Mouse (Mus musculus): ENCODE measurements around the gene Ccl9. TPM values are rescaled to one million over a fixed set of nuclear protein-coding genes. Genes with fewer than 3 reads are reported as not detected.
"Not testable (repeated sequence)": the region's sequence is repeated elsewhere in the genome, so short reads cannot be mapped to it uniquely, and the experiment has no call there.

Ccl9 gene
- polyA plus RNA-seq, 1 experiment, result 650 TPM

GRCm38 (mm10) chr11:83568786-83569185, 9.7 kb downstream of the Ccl9 start:
- Histone ChIP-seq H3K27ac (ENCODE audit: insufficient read depth, low read depth, low read length) (no peak overlapping the region), H3K4me1 (ENCODE audit: control insufficient read depth, insufficient read depth, low read length) (peaks cover 37% of the 10 kb centered on the region), H3K4me3 (ENCODE audit: insufficient read depth, low read length) (no peak overlapping the region)
- TF ChIP-seq CTCF (IDR thresholded peaks at IDR 0.05; ENCODE audit: low read depth, low read length), result no peak
- no peak for TF ChIP-seq POLR2A (IDR thresholded peaks at IDR 0.05; ENCODE audit: borderline replicate concordance, low read depth, low read length)

- no peak overlapping the region for H3K27ac ChIP-seq (ENCODE audit: insufficient read depth, low read depth, low read length)
- peaks cover 35% of the 10 kb centered on the region for H3K4me1 ChIP-seq (ENCODE audit: control insufficient read depth, insufficient read depth, low read length)
- H3K4me3 ChIP-seq (ENCODE audit: insufficient read depth, low read length), result no peak overlapping the region
- no peak for TF ChIP-seq CTCF (IDR thresholded peaks at IDR 0.05; ENCODE audit: low read depth, low read length)
Observed at GRCm38 (mm10) chr11:83568061-83568460, 10.4 kb downstream of the Ccl9 start.

DNA sequence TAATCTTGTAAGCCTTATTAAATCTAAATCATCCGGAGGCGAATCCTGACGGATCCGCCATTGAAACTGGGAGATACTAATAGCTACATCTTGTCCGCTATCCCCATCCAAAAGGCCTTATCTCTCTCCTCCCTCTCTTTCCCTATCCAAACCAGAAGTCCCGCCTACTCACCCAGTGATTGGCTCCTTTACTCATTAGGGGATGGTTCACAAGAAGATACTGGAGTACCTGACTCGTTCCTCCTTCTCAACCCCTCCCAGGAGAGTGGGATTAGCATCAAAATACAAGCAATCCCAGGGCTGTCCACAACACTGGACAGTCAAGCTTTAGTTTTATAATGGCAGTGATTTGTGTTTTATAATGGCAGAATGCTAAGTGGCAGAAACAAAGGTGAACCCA, 11.1 kb downstream of the Ccl9 start:
- Histone ChIP-seq H3K27ac (ENCODE audit: insufficient read depth, low read depth, low read length) (no peak overlapping the region), H3K4me3 (ENCODE audit: insufficient read depth, low read length) (no peak overlapping the region), H3K4me1 (ENCODE audit: control insufficient read depth, insufficient read depth, low read length) (peaks cover 32% of the 10 kb centered on the region)
- no peak for TF ChIP-seq CTCF (IDR thresholded peaks at IDR 0.05; ENCODE audit: low read depth, low read length)
- no peak for TF ChIP-seq POLR2A (IDR thresholded peaks at IDR 0.05; ENCODE audit: borderline replicate concordance, low read depth, low read length)

DNA sequence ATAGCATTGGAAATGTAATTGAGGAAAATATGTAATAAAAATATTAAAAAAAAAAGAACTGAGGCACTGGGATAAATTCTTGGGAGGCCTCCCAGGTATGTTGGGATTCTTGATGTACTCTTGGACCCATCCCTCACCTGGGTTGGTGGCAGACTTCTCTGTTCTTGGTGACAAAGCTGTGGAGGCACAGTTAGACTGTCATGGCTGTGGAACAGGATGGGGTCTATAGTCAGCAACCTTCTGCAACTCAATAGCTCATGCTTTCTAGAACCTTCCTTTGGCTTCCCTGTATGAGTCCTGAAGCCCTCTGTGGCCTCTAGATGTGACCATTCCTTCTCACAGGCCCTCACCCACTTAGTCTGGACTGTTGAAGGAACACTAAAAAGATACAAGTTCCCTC, 11.8 kb downstream of the Ccl9 start:
- TF ChIP-seq CTCF (IDR thresholded peaks at IDR 0.05; ENCODE audit: low read depth, low read length), result no peak
- H3K4me1 ChIP-seq (ENCODE audit: control insufficient read depth, insufficient read depth, low read length), result peaks cover 33% of the 10 kb centered on the region
- no peak overlapping the region for H3K4me3 ChIP-seq (ENCODE audit: insufficient read depth, low read length)
- no peak overlapping the region for H3K27ac ChIP-seq (ENCODE audit: insufficient read depth, low read depth, low read length)

DNA sequence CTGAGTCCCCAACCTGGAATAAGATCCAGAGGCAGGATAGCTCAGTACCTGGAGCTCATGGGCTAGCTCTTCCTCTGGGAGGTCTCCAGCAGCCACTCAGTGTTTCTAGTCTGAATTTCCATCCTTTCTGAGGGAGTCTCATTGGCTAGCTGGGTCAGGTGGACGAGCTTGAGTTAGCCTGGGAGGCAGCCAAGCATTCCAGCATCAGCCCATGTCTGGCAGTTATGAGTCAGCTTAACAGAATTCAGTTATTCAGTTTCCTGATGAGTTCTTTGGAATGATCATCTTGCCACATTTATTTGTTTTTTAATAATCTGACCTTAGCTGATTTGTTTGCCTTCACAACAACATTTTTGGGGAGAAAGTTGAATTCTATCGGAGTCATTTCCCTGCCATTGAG, 14.7 kb downstream of the Ccl9 start:
- peaks cover 22% of the 10 kb centered on the region for H3K4me1 ChIP-seq (ENCODE audit: control insufficient read depth, insufficient read depth, low read length)
- no peak for TF ChIP-seq CTCF (IDR thresholded peaks at IDR 0.05; ENCODE audit: low read depth, low read length)
- no peak for TF ChIP-seq POLR2A (IDR thresholded peaks at IDR 0.05; ENCODE audit: borderline replicate concordance, low read depth, low read length)
- no peak overlapping the region for H3K4me3 ChIP-seq (ENCODE audit: insufficient read depth, low read length)
- H3K27ac ChIP-seq (ENCODE audit: insufficient read depth, low read depth, low read length), result no peak overlapping the region

DNA sequence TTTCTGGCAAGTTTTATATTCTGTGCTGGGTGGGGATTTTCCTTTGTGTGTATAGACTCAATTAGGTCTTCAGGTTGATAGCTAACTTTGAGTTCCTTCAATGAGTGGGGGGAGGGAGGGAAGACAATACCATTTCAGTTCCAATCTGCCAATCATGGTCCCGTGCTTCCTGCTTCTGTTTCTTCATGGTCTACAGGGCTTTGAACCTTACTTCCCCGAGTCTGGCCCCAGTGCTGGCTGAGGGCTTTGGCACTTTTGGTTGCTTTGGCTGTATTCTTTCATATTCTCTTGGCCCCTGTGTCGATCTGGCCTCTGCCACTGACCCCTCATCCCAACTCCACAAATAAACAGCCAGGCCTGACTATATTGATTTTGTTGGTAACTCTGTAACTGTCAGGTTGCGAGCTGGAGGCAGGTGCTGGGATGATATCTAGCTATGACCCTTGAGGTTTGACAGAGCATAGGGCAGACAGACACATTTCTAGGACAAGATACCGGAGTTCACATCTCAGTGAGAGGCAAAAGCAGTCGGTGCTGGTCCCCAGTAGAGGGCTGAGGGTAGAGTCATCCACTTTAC, 16.0 kb downstream of the Ccl9 start:
- no peak overlapping the region for H3K27ac ChIP-seq (ENCODE audit: insufficient read depth, low read depth, low read length)
- TF ChIP-seq POLR2A (IDR thresholded peaks at IDR 0.05; ENCODE audit: borderline replicate concordance, low read depth, low read length), result no peak
- TF ChIP-seq CTCF (IDR thresholded peaks at IDR 0.05; ENCODE audit: low read depth, low read length), result no peak
- H3K4me3 ChIP-seq (ENCODE audit: insufficient read depth, low read length), result no peak overlapping the region
- peaks cover 20% of the 10 kb centered on the region for H3K4me1 ChIP-seq (ENCODE audit: control insufficient read depth, insufficient read depth, low read length)

DNA sequence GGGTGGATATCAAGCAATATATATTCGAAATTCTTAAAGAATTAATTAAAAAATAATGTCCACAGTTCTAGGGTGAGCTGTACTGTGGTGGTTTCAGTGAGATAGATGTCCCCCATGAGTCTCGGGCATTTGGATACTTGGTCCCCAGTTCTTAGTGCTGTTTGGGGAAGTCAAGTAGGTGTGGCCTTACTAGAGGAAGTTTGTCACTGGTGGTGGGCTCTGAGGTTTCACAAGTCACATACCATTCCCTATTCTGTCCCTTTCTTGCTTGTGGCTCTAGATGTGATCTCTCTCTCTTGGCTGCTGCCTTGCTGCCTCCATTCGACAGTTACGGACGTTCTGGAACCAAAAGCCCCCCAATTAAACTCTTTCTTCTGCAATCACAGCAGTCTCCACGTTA, 18.0 kb downstream of the Ccl9 start:
- Histone ChIP-seq H3K4me1 (ENCODE audit: control insufficient read depth, insufficient read depth, low read length) (peaks cover 25% of the 10 kb centered on the region), H3K27ac (ENCODE audit: insufficient read depth, low read depth, low read length) (0 out of 2 replicates have a peak overlapping the region, but pooled peaks have one; percentile 24), H3K4me3 (ENCODE audit: insufficient read depth, low read length) (no peak overlapping the region)
- TF ChIP-seq POLR2A (IDR thresholded peaks at IDR 0.05; ENCODE audit: borderline replicate concordance, low read depth, low read length) (no peak), CTCF (IDR thresholded peaks at IDR 0.05; ENCODE audit: low read depth, low read length) (no peak)

DNA sequence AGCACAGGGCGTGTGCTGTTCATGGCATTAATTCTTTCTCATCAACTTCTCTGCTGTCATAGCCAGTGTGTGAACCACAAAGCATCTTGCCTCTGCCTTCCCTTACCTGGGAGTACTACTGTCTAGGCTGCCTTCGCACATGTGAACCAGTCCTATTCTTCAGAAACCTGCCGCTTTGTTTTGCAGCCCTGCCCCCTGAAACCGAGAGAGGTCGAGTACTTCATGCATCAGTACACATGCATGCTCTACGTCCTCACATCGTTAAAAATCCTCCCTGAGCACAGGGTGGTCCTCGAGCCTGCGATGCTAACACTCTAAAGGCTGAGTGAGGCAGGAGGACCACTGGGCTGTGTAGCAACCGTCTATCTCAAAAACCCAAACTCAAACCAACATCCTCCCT, 21.4 kb downstream of the Ccl9 start:
- peaks cover 17% of the 10 kb centered on the region for H3K4me1 ChIP-seq (ENCODE audit: control insufficient read depth, insufficient read depth, low read length)
- no peak overlapping the region for H3K4me3 ChIP-seq (ENCODE audit: insufficient read depth, low read length)
- no peak overlapping the region for H3K27ac ChIP-seq (ENCODE audit: insufficient read depth, low read depth, low read length)
- TF ChIP-seq POLR2A (IDR thresholded peaks at IDR 0.05; ENCODE audit: borderline replicate concordance, low read depth, low read length), result no peak
- TF ChIP-seq CTCF (IDR thresholded peaks at IDR 0.05; ENCODE audit: low read depth, low read length), result no peak

GRCm38 (mm10) chr11:83556085-83556781, 22.2 kb downstream of the Ccl9 start:
- Histone ChIP-seq H3K4me3 (ENCODE audit: insufficient read depth, low read length) (no peak overlapping the region), H3K4me1 (ENCODE audit: control insufficient read depth, insufficient read depth, low read length) (peaks cover 15% of the 10 kb centered on the region), H3K27ac (ENCODE audit: insufficient read depth, low read depth, low read length) (no peak overlapping the region)
- no peak for TF ChIP-seq POLR2A (IDR thresholded peaks at IDR 0.05; ENCODE audit: borderline replicate concordance, low read depth, low read length)
- TF ChIP-seq CTCF (IDR thresholded peaks at IDR 0.05; ENCODE audit: low read depth, low read length), result no peak; the same call in 1 of the 2 replicates

DNA sequence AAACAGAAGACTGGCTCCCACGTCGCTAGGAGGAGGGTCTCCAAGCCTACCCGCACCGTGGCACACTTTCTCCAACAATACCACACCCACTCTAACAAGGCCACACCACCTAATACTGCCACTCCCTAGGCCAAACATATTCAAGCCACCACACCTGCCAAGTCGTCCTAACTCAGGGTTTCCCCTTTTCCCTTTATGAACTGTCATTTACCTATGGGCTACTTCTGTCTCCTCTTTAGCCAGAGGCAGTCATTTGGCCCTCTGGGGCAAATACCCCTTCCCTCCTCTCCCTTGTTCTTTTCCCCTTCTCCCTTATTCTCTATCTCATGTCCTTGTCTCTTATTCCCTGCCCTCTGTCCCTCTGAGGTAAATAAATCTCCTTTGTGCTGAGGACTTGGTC, 26.8 kb downstream of the Ccl9 start:
- Histone ChIP-seq H3K27ac (ENCODE audit: insufficient read depth, low read depth, low read length) (no peak overlapping the region), H3K4me1 (ENCODE audit: control insufficient read depth, insufficient read depth, low read length) (peaks cover 23% of the 10 kb centered on the region), H3K4me3 (ENCODE audit: insufficient read depth, low read length) (no peak overlapping the region)
- TF ChIP-seq POLR2A (IDR thresholded peaks at IDR 0.05; ENCODE audit: borderline replicate concordance, low read depth, low read length), result no peak
- no peak for TF ChIP-seq CTCF (IDR thresholded peaks at IDR 0.05; ENCODE audit: low read depth, low read length)

GRCm38 (mm10) chr11:83551037-83551436, 27.4 kb downstream of the Ccl9 start:
- peaks cover 21% of the 10 kb centered on the region for H3K4me1 ChIP-seq (ENCODE audit: control insufficient read depth, insufficient read depth, low read length)
- not testable (repeated sequence) for H3K27ac ChIP-seq (ENCODE audit: insufficient read depth, low read depth, low read length); H3K4me3 ChIP-seq (ENCODE audit: insufficient read depth, low read length)

Measured in bone marrow macrophage, adult 2 months (primary cell).